Comparison of ENCODE assay signal across 8 mouse cellular contexts in the genomic region with DNA sequence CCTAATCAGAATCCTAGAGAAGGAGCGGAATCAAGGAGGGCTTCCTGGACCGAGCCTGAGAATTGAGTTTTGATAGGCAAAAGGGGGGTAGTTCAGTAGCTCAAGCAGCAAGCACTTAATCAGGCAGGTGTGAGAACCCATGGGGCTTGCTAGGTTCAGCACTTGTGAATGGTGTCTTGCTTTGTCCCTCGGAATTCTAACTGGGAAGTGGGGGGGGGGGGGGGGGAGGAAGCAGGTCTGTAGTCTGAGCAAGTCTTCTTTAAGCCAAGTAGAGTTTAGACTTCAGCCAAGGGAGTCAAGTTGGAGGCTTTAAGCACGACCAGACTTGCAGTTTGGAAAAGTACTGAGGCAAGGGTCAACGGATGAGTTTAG.
A peak's percentile ranks its signal among the peaks of the same experiment; 100 is the strongest.
DNase-seq lines count a peak whose midpoint lies in the region; ATAC-seq and TF ChIP-seq lines count a peak whose summit lies in the region.

No protein-coding gene starts in this region.

- no peak; the same call in 1 of the 2 replicates for ATAC-seq in kidney, postnatal 0 days (replicated peaks; ENCODE audit: low FRiP score, low read depth)
- ATAC-seq in forebrain, embryonic 11.5 days (replicated peaks; ENCODE audit: low FRiP score) = no peak
- no peak for ATAC-seq in intestine, embryonic 15.5 days
- ATAC-seq in neural tube, embryonic 13.5 days (ENCODE audit: low read depth) = no peak

- H3K27ac ChIP-seq in kidney, postnatal 0 days = peak overlapping the region; percentile 74
- no peak overlapping the region for H3K27ac ChIP-seq in forebrain, embryonic 11.5 days (ENCODE audit: low read depth, low read length)
- no peak overlapping the region for H3K27ac ChIP-seq in intestine, embryonic 15.5 days
- peak overlapping the region; percentile 86 for H3K27ac ChIP-seq in neural tube, embryonic 13.5 days (replicated peaks)

- no peak for TF ChIP-seq CTCF in kidney, postnatal 0 days (IDR thresholded peaks at IDR 0.05; ENCODE audit: low read depth)

- H3K36me3 ChIP-seq in kidney, postnatal 0 days (ENCODE audit: insufficient read depth, low read length) = no peaks in the 10 kb centered on the region
- no peaks in the 10 kb centered on the region for H3K36me3 ChIP-seq in forebrain, embryonic 11.5 days (ENCODE audit: control insufficient read depth, insufficient read depth, low read length)
- H3K36me3 ChIP-seq in intestine, embryonic 15.5 days = no peaks in the 10 kb centered on the region
- no peaks in the 10 kb centered on the region for H3K36me3 ChIP-seq in neural tube, embryonic 13.5 days

- WGBS in kidney, postnatal 0 days = 17% methylated on average over 5 of the region's 5 CpGs
- WGBS in forebrain, embryonic 11.5 days = 7% methylated on average over 5 of the region's 5 CpGs
- WGBS in intestine, embryonic 15.5 days = 40% methylated on average over 5 of the region's 5 CpGs
- 16% methylated on average over 5 of the region's 5 CpGs for WGBS in neural tube, embryonic 13.5 days

- H3K9ac ChIP-seq in kidney, postnatal 0 days (ENCODE audit: low read depth, low read length) = no peak overlapping the region
- peak overlapping the region; percentile 37; the same call in 1 of the 2 replicates for H3K9ac ChIP-seq in forebrain, embryonic 11.5 days (ENCODE audit: low read length)
- no peak overlapping the region for H3K9ac ChIP-seq in intestine, embryonic 15.5 days
- peak overlapping the region; percentile 70 for H3K9ac ChIP-seq in neural tube, embryonic 13.5 days

- peak overlapping the region; percentile 48 for H3K4me2 ChIP-seq in kidney, postnatal 0 days (ENCODE audit: low read length)
- H3K4me2 ChIP-seq in forebrain, embryonic 11.5 days (ENCODE audit: low read depth, low read length, severe bottlenecking) = peak overlapping the region; percentile 46
- H3K4me2 ChIP-seq in intestine, embryonic 15.5 days (replicated peaks) = peak overlapping the region; percentile 43
- peak overlapping the region; percentile 53 for H3K4me2 ChIP-seq in neural tube, embryonic 13.5 days

- no peaks in the 10 kb centered on the region for H3K9me3 ChIP-seq in kidney, postnatal 0 days (replicated peaks; ENCODE audit: low read length)
- H3K9me3 ChIP-seq in forebrain, embryonic 11.5 days (ENCODE audit: control insufficient read depth, low read length) = no peaks in the 10 kb centered on the region
- no peaks in the 10 kb centered on the region for H3K9me3 ChIP-seq in intestine, embryonic 15.5 days
- no peaks in the 10 kb centered on the region for H3K9me3 ChIP-seq in neural tube, embryonic 13.5 days

- H3K27me3 ChIP-seq in kidney, postnatal 0 days (ENCODE audit: insufficient read depth, low read length) = no peaks in the 10 kb centered on the region
- no peaks in the 10 kb centered on the region for H3K27me3 ChIP-seq in forebrain, embryonic 11.5 days (ENCODE audit: control insufficient read depth, insufficient read depth, low read length)
- no peaks in the 10 kb centered on the region for H3K27me3 ChIP-seq in intestine, embryonic 15.5 days (replicated peaks)
- 0 out of 2 replicates have a peak, but pooled peaks cover 2% of the 10 kb centered on the region for H3K27me3 ChIP-seq in neural tube, embryonic 13.5 days

- DNase-seq in kidney, postnatal 0 days (ENCODE audit: low spot score) = no peak
- DNase-seq in kidney, adult 11 months = no peak
- no peak for DNase-seq in forebrain, embryonic 11.5 days (ENCODE audit: low spot score)
- DNase-seq in thymus, postnatal 4 days = no peak
- no peak for DNase-seq in layer of hippocampus, adult 18-20 months (ENCODE audit: low spot score in 2 of 2)
- no peak for DNase-seq in layer of hippocampus, postnatal 25 days (ENCODE audit: extremely low spot score in 1 of 2, low spot score in 1 of 2)

- peaks cover 11% of the 10 kb centered on the region for H3K4me1 ChIP-seq in kidney, postnatal 0 days (replicated peaks; ENCODE audit: insufficient read depth, low read length)
- H3K4me1 ChIP-seq in forebrain, embryonic 11.5 days (replicated peaks; ENCODE audit: control insufficient read depth, insufficient read depth, low read length) = peaks cover 3% of the 10 kb centered on the region
- 0 out of 2 replicates have a peak, but pooled peaks cover 3% of the 10 kb centered on the region for H3K4me1 ChIP-seq in intestine, embryonic 15.5 days (replicated peaks)
- peaks cover 24% of the 10 kb centered on the region for H3K4me1 ChIP-seq in neural tube, embryonic 13.5 days (replicated peaks)

- no peak overlapping the region for H3K4me3 ChIP-seq in kidney, postnatal 0 days (replicated peaks; ENCODE audit: low read depth, low read length)
- H3K4me3 ChIP-seq in forebrain, embryonic 11.5 days (ENCODE audit: low read depth, low read length) = peak overlapping the region; percentile 8; the same call in 1 of the 2 replicates
- H3K4me3 ChIP-seq in intestine, embryonic 15.5 days (replicated peaks) = no peak overlapping the region
- peak overlapping the region; percentile 25 for H3K4me3 ChIP-seq in neural tube, embryonic 13.5 days

Comparison
In these comparisons a context has a peak if more than half of its experiments do, and no peak if none do; other contexts are left out.
1. H3K27ac ChIP-seq: peak in kidney, postnatal 0 days (single experiment) and neural tube, embryonic 13.5 days (single experiment); none in forebrain, embryonic 11.5 days (single experiment) and intestine, embryonic 15.5 days (single experiment).
2. H3K4me3 ChIP-seq: peak in forebrain, embryonic 11.5 days (single experiment) and neural tube, embryonic 13.5 days (single experiment); none in kidney, postnatal 0 days (single experiment) and intestine, embryonic 15.5 days (single experiment).
3. H3K9ac ChIP-seq: peak in forebrain, embryonic 11.5 days (single experiment) and neural tube, embryonic 13.5 days (single experiment); none in kidney, postnatal 0 days (single experiment) and intestine, embryonic 15.5 days (single experiment).
4. Peak in every context shown above with its lines, with median percentiles within 50 percentile points of each other: H3K4me2 ChIP-seq.